Mouse (Mus musculus): ENCODE results near the gene Ankrd42. TPM values are rescaled to one million over a fixed set of nuclear protein-coding genes. Genes with fewer than 3 reads are reported as not detected.

The Ankrd42 gene
- polyA plus RNA-seq, 2 experiments, result 3.4 to 4.8 TPM

- H3K27me3 ChIP-seq (ENCODE audit: control insufficient read depth, insufficient read depth, low read length), result no peaks in the 10 kb centered on the region
- no peaks in the 10 kb centered on the region for H3K36me3 ChIP-seq (ENCODE audit: control insufficient read depth, insufficient read depth, low read length)
- no peak for TF ChIP-seq POLR2A (IDR thresholded peaks at IDR 0.05; ENCODE audit: borderline replicate concordance, extremely low read depth, insufficient read depth, insufficient read length)
- 79% methylated on average over 6 of the region's 6 CpGs for WGBS
- H3K27ac ChIP-seq (replicated peaks; ENCODE audit: low read depth, low read length), result no peak overlapping the region
- no peaks in the 10 kb centered on the region for H3K9me3 ChIP-seq (ENCODE audit: control insufficient read depth, low read length)
- H3K9ac ChIP-seq (ENCODE audit: low read depth, low read length, severe bottlenecking), result no peak overlapping the region
- H3K4me2 ChIP-seq (replicated peaks; ENCODE audit: low read depth, low read length, severe bottlenecking), result no peak overlapping the region
- DNase-seq (ENCODE audit: low spot score), result no peak
- no peak for ATAC-seq (ENCODE audit: low FRiP score, low read depth)
- H3K4me1 ChIP-seq (ENCODE audit: control insufficient read depth, insufficient read depth, low read length), result no peaks in the 10 kb centered on the region
- H3K4me3 ChIP-seq (replicated peaks; ENCODE audit: low read length), result no peak overlapping the region
These were observed 86.5 kb downstream of the Ankrd42 start for GRCm38 (mm10) chr7:92550248-92550989.

GRCm38 (mm10) chr7:92546763-92547162 is 90.2 kb downstream of the Ankrd42 start:
- Histone ChIP-seq H3K27ac (replicated peaks; ENCODE audit: low read depth, low read length) (no peak overlapping the region), H3K4me1 (ENCODE audit: control insufficient read depth, insufficient read depth, low read length) (no peaks in the 10 kb centered on the region), H3K4me3 (replicated peaks; ENCODE audit: low read length) (no peak overlapping the region), H3K27me3 (ENCODE audit: control insufficient read depth, insufficient read depth, low read length) (no peaks in the 10 kb centered on the region; the same call in 1 of the 2 replicates), H3K36me3 (ENCODE audit: control insufficient read depth, insufficient read depth, low read length) (no peaks in the 10 kb centered on the region), H3K4me2 (replicated peaks; ENCODE audit: low read depth, low read length, severe bottlenecking) (no peak overlapping the region), H3K9me3 (ENCODE audit: control insufficient read depth, low read length) (no peaks in the 10 kb centered on the region), H3K9ac (ENCODE audit: low read depth, low read length, severe bottlenecking) (no peak overlapping the region)
- DNase-seq (ENCODE audit: low spot score), result no peak
- 85% methylated on average over 2 of the region's 2 CpGs for WGBS
- ATAC-seq (ENCODE audit: low FRiP score, low read depth), result no peak
- TF ChIP-seq POLR2A (IDR thresholded peaks at IDR 0.05; ENCODE audit: borderline replicate concordance, extremely low read depth, insufficient read depth, insufficient read length), result no peak

- Histone ChIP-seq H3K27ac (replicated peaks; ENCODE audit: low read depth, low read length) (no peak overlapping the region), H3K4me3 (replicated peaks; ENCODE audit: low read length) (no peak overlapping the region), H3K9ac (ENCODE audit: low read depth, low read length, severe bottlenecking) (no peak overlapping the region), H3K9me3 (ENCODE audit: control insufficient read depth, low read length) (no peaks in the 10 kb centered on the region), H3K27me3 (ENCODE audit: control insufficient read depth, insufficient read depth, low read length) (no peaks in the 10 kb centered on the region), H3K36me3 (ENCODE audit: control insufficient read depth, insufficient read depth, low read length) (no peaks in the 10 kb centered on the region), H3K4me2 (replicated peaks; ENCODE audit: low read depth, low read length, severe bottlenecking) (no peak overlapping the region), H3K4me1 (ENCODE audit: control insufficient read depth, insufficient read depth, low read length) (no peaks in the 10 kb centered on the region)
- TF ChIP-seq POLR2A (IDR thresholded peaks at IDR 0.05; ENCODE audit: borderline replicate concordance, extremely low read depth, insufficient read depth, insufficient read length), result no peak
- 53% methylated on average over 6 of the region's 6 CpGs for WGBS
- ATAC-seq (ENCODE audit: low FRiP score, low read depth) (no peak), DNase-seq (ENCODE audit: low spot score) (no peak)
These were observed 104.4 kb downstream of the Ankrd42 start for GRCm38 (mm10) chr7:92532351-92533036.

Other genes starting within 250 kb of the Ankrd42 start
- 30.7 and 35.6 TPM in 2 replicates for gene Ccdc90b, start 76.0 kb downstream of the Ankrd42 start, polyA plus RNA-seq (2012; rRNA removed)
- gene Ccdc90b, start 76.0 kb downstream of the Ankrd42 start, polyA plus RNA-seq (2014; fragmentation: Nextera tagmentation; extraction: Ambion mirVana), result 51.3 and 54.0 TPM in 2 replicates
- gene Pcf11, start 32.8 kb upstream of the Ankrd42 start, polyA plus RNA-seq (2012; rRNA removed), result 22.7 and 32.5 TPM in 2 replicates
- gene Pcf11, start 32.8 kb upstream of the Ankrd42 start, polyA plus RNA-seq (2014; fragmentation: Nextera tagmentation; extraction: Ambion mirVana), result 21.2 and 23.5 TPM in 2 replicates
- 9.5 and 12.6 TPM in 2 replicates for gene Rab30, start 104.5 kb upstream of the Ankrd42 start, polyA plus RNA-seq (2012; rRNA removed)
- gene Rab30, start 104.5 kb upstream of the Ankrd42 start, polyA plus RNA-seq (2014; fragmentation: Nextera tagmentation; extraction: Ambion mirVana), result 22.7 and 25.3 TPM in 2 replicates
- gene Ddias, start 237.1 kb upstream of the Ankrd42 start, polyA plus RNA-seq (2012; rRNA removed), result 3.1 and 4.4 TPM in 2 replicates
- gene Ddias, start 237.1 kb upstream of the Ankrd42 start, polyA plus RNA-seq (2014; fragmentation: Nextera tagmentation; extraction: Ambion mirVana), result 11.5 and 12.1 TPM in 2 replicates
- 26.6 and 27.0 TPM in 2 replicates for gene Prcp, start 237.3 kb upstream of the Ankrd42 start, polyA plus RNA-seq (2012; rRNA removed)
- gene Prcp, start 237.3 kb upstream of the Ankrd42 start, polyA plus RNA-seq (2014; fragmentation: Nextera tagmentation; extraction: Ambion mirVana), result 26.3 and 28.6 TPM in 2 replicates